Mouse (Mus musculus): ENCODE results near the gene Panx1.

- no peak for TF ChIP-seq CTCF (IDR thresholded peaks at IDR 0.05; ENCODE audit: borderline replicate concordance, insufficient read depth, low read depth, low read length)
- TF ChIP-seq POLR2A (IDR thresholded peaks at IDR 0.05; ENCODE audit: borderline replicate concordance, insufficient read depth, low read length): no peak
Observed at GRCm38 (mm10) chr9:15004298-15004685, 41.0 kb downstream of the Panx1 start.

Measured in cerebellum, adult 2 months (tissue).